Mouse (Mus musculus): ENCODE measurements around the gene Fgr. TPM values are rescaled to one million over a fixed set of nuclear protein-coding genes. Genes with fewer than 3 reads are reported as not detected.

The Fgr gene
- polyA plus RNA-seq (2017; shearing (Covaris generic)) = 0.94 TPM

GRCm38 (mm10) chr4:132973814-132974398 lies at the start of gene Fgr:
Gene Fgr (plus strand): TSS chr4:132974095.

GRCm38 (mm10) chr4:133011028-133011820 lies 37.3 kb downstream of the Fgr start, which contains the start of gene Ahdc1:
Gene Ahdc1 (plus strand): TSS chr4:133011260.

Other genes with a start within 250 kb of the Fgr start
- 2.5 TPM for gene Xkr8, start 241.5 kb upstream of the Fgr start, polyA plus RNA-seq (2017; shearing (Covaris generic))
- 14.2 TPM for gene Smpdl3b, start 216.8 kb upstream of the Fgr start, polyA plus RNA-seq (2017; shearing (Covaris generic))
- 264 TPM for gene Rpa2, start 205.8 kb upstream of the Fgr start, polyA plus RNA-seq (2017; shearing (Covaris generic))
- 4.6 TPM for gene Themis2, start 177.7 kb upstream of the Fgr start, polyA plus RNA-seq (2017; shearing (Covaris generic))
- 34.4 TPM for gene Ppp1r8, start 130.9 kb upstream of the Fgr start, polyA plus RNA-seq (2017; shearing (Covaris generic))
- gene Stx12, start 89.6 kb upstream of the Fgr start, polyA plus RNA-seq (2017; shearing (Covaris generic)) = 22.9 TPM
- 51.9 TPM for gene Fam76a, start 51.5 kb upstream of the Fgr start, polyA plus RNA-seq (2017; shearing (Covaris generic))
- gene Ahdc1, start 37.2 kb downstream of the Fgr start, polyA plus RNA-seq (2017; shearing (Covaris generic)) = 4.0 TPM
- 93.7 TPM for gene Wasf2, start 156.4 kb downstream of the Fgr start, polyA plus RNA-seq (2017; shearing (Covaris generic))
- gene Cd164l2, start 238.0 kb downstream of the Fgr start, polyA plus RNA-seq (2017; shearing (Covaris generic)) = 0.71 TPM
- 0.35 TPM for gene Gpr3, start 238.4 kb downstream of the Fgr start, polyA plus RNA-seq (2017; shearing (Covaris generic))

All from effector memory CD4-positive, alpha-beta T cell, adult 7 months (primary cell).